Mouse (Mus musculus): ENCODE results near the gene Tbc1d22a. TPM values are rescaled to one million over a fixed set of nuclear protein-coding genes. Genes with fewer than 3 reads are reported as not detected.
A peak's percentile ranks its signal among the peaks of the same experiment; 100 is the strongest.

Gene Tbc1d22a
- polyA plus RNA-seq, 1 experiment: 19.5 TPM

DNA sequence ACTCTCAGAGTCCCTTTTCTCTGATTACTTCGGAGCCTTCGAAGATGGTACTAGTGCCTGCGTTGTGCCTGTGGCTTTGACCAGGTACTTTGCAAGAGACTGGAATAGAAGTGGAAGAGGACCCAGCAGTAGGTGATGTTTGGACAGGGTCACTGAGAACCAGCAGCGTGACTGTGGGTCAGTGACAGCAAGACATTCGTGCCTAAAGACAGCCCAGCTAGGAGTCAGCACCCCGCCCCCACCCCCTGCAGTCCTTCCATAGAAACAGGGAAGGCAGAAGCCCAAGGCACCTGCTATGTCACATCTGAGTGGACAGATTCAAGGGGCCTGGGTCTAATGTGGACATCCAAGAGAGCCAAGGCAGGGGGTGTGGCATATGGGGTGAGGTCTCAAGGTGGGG, 295.3 kb downstream of the Tbc1d22a start:
- Histone ChIP-seq H3K27me3 (ENCODE audit: control insufficient read depth, insufficient read depth, low read length) (no peaks in the 10 kb centered on the region), H3K27ac (ENCODE audit: control insufficient read depth, insufficient read depth, low read depth, low read length) (no peak overlapping the region), H3K36me3 (ENCODE audit: control insufficient read depth, insufficient read depth, low read length) (no peaks in the 10 kb centered on the region), H3K4me3 (ENCODE audit: control insufficient read depth, low read depth, low read length) (no peak overlapping the region), H3K4me1 (ENCODE audit: control insufficient read depth, insufficient read depth, low read length) (0 out of 2 replicates have a peak, but pooled peaks cover 2% of the 10 kb centered on the region)
- TF ChIP-seq POLR2A (IDR thresholded peaks at IDR 0.05; ENCODE audit: control insufficient read depth, low read depth, low read length) (no peak), CTCF (IDR thresholded peaks at IDR 0.05; ENCODE audit: control insufficient read depth, insufficient read depth, insufficient replicate concordance, low read depth, low read length) (no peak)

DNA sequence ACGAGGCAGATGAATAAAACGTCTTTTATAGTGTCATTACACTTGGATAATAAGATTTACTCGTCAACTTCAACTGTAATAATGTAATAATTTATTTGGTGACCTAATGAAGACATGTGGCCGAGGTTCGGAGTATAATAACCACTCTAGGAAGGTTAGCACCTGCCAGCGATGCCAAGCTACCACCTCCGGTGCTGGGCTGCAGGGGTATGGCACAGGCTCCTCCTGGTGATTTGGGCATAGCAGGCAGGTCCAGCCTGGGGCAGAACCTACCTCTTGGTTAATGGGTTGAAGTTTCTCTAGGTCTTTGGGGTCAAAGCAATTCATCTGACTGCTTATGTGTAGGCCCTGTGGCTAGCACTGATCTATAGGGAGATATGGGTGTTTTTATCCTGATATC, 296.9 kb downstream of the Tbc1d22a start:
- no peak overlapping the region for H3K4me3 ChIP-seq (ENCODE audit: control insufficient read depth, low read depth, low read length)
- TF ChIP-seq CTCF (IDR thresholded peaks at IDR 0.05; ENCODE audit: control insufficient read depth, insufficient read depth, insufficient replicate concordance, low read depth, low read length) (no peak), POLR2A (IDR thresholded peaks at IDR 0.05; ENCODE audit: control insufficient read depth, low read depth, low read length) (no peak)
- H3K27me3 ChIP-seq (ENCODE audit: control insufficient read depth, insufficient read depth, low read length): no peaks in the 10 kb centered on the region
- H3K36me3 ChIP-seq (ENCODE audit: control insufficient read depth, insufficient read depth, low read length): no peaks in the 10 kb centered on the region
- 0 out of 2 replicates have a peak, but pooled peaks cover 2% of the 10 kb centered on the region for H3K4me1 ChIP-seq (ENCODE audit: control insufficient read depth, insufficient read depth, low read length)
- H3K27ac ChIP-seq (ENCODE audit: control insufficient read depth, insufficient read depth, low read depth, low read length): no peak overlapping the region

DNA sequence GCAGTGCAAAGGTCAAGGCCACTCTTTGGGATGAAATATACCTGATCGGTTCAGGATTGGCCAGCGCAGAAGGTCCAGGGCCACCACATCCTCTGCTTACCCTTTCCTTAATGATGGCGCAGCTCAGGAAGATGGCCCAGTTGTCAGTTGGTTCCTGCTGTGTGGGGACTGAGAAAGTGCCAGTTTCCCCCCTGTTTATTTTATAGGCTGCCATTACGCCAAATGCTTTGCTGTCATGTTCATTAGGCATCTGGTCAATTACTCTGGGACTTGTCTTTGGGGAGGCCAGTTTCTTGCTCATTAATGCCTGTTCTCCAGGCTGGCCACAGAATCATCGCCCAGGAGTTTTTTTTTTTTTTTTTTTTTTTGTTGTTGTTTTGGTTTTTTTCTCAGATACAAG, 299.1 kb downstream of the Tbc1d22a start:
- H3K36me3 ChIP-seq (ENCODE audit: control insufficient read depth, insufficient read depth, low read length): no peaks in the 10 kb centered on the region
- 0 out of 2 replicates have a peak, but pooled peaks cover 2% of the 10 kb centered on the region for H3K4me1 ChIP-seq (ENCODE audit: control insufficient read depth, insufficient read depth, low read length)
- H3K27ac ChIP-seq (ENCODE audit: control insufficient read depth, insufficient read depth, low read depth, low read length): no peak overlapping the region
- no peak for TF ChIP-seq CTCF (IDR thresholded peaks at IDR 0.05; ENCODE audit: control insufficient read depth, insufficient read depth, insufficient replicate concordance, low read depth, low read length)
- no peak for TF ChIP-seq POLR2A (IDR thresholded peaks at IDR 0.05; ENCODE audit: control insufficient read depth, low read depth, low read length)
- H3K4me3 ChIP-seq (ENCODE audit: control insufficient read depth, low read depth, low read length): no peak overlapping the region
- H3K27me3 ChIP-seq (ENCODE audit: control insufficient read depth, insufficient read depth, low read length): no peaks in the 10 kb centered on the region

DNA sequence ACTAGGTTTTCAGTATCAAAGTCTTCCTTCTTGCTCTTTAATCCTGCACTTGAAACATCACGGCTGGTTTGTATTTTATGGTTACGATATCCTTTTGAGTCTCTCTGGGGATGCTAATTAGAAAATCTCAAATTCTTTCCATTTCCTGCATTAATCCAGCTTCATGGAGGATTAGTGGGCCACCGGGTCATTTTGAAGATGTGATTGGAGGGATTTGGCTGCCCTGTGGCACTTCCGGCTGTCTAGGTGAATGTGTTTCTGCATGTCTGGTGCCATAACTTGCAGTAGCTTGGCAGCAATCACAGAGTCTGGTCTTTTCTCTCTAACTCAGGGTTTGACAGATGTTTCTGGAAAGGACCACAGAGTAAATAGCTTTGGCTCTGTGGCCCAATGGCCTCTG, 305.9 kb downstream of the Tbc1d22a start:
- Histone ChIP-seq H3K27me3 (ENCODE audit: control insufficient read depth, insufficient read depth, low read length) (no peaks in the 10 kb centered on the region), H3K27ac (ENCODE audit: control insufficient read depth, insufficient read depth, low read depth, low read length) (no peak overlapping the region), H3K4me1 (ENCODE audit: control insufficient read depth, insufficient read depth, low read length) (no peaks in the 10 kb centered on the region), H3K36me3 (ENCODE audit: control insufficient read depth, insufficient read depth, low read length) (no peaks in the 10 kb centered on the region), H3K4me3 (ENCODE audit: control insufficient read depth, low read depth, low read length) (no peak overlapping the region)
- TF ChIP-seq POLR2A (IDR thresholded peaks at IDR 0.05; ENCODE audit: control insufficient read depth, low read depth, low read length) (no peak), CTCF (IDR thresholded peaks at IDR 0.05; ENCODE audit: control insufficient read depth, insufficient read depth, insufficient replicate concordance, low read depth, low read length) (no peak)

DNA sequence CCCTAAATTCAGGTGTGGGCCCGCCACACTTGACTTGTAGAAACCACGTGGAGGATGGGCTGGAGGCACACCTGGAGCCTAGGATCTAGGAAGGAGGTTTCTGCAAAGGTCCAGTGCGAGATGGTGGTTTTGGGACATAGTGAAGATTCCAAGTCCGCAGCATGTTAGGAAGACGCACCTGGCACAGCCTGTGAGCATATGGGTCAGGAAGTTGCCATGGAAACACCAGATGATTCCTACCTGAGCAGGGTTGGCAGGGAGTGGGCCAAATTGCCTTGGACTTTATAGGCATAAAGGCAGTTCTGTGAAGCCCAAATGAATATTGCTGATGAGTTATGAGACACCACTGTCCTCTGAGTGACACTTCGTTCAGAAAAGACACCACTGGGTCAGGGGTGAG, 321.1 kb downstream of the Tbc1d22a start:
- Histone ChIP-seq H3K4me1 (ENCODE audit: control insufficient read depth, insufficient read depth, low read length) (peaks cover 2% of the 10 kb centered on the region), H3K4me3 (ENCODE audit: control insufficient read depth, low read depth, low read length) (no peak overlapping the region; the same call in 1 of the 2 replicates), H3K27ac (ENCODE audit: control insufficient read depth, insufficient read depth, low read depth, low read length) (no peak overlapping the region), H3K36me3 (ENCODE audit: control insufficient read depth, insufficient read depth, low read length) (no peaks in the 10 kb centered on the region), H3K27me3 (ENCODE audit: control insufficient read depth, insufficient read depth, low read length) (no peaks in the 10 kb centered on the region)
- TF ChIP-seq CTCF (IDR thresholded peaks at IDR 0.05; ENCODE audit: control insufficient read depth, insufficient read depth, insufficient replicate concordance, low read depth, low read length) (no peak), POLR2A (IDR thresholded peaks at IDR 0.05; ENCODE audit: control insufficient read depth, low read depth, low read length) (no peak)

DNA sequence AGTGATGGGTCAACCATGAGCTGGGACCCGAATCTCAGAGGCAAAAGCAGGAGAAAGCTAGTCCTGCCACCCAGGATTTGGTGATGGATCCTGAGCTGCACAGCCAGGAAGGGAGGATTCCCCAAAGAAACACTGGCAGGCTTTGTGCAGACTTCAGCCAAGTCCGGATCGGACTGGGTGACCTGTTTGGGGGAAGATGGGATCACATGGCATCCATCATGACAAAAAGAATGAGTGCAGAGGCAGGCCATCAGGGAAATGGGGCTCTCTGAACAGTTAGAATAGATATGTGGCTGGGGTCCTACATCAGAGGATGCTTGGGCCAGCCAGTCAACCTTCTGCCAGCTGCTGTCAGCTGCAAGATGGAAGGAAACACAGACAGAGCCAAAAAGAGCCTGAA, 328.1 kb downstream of the Tbc1d22a start:
- Histone ChIP-seq H3K4me1 (ENCODE audit: control insufficient read depth, insufficient read depth, low read length) (no peaks in the 10 kb centered on the region), H3K4me3 (ENCODE audit: control insufficient read depth, low read depth, low read length) (peak overlapping the region; percentile 18), H3K27ac (ENCODE audit: control insufficient read depth, insufficient read depth, low read depth, low read length) (no peak overlapping the region), H3K27me3 (ENCODE audit: control insufficient read depth, insufficient read depth, low read length) (no peaks in the 10 kb centered on the region), H3K36me3 (ENCODE audit: control insufficient read depth, insufficient read depth, low read length) (no peaks in the 10 kb centered on the region)
- TF ChIP-seq POLR2A (IDR thresholded peaks at IDR 0.05; ENCODE audit: control insufficient read depth, low read depth, low read length): no peak
- no peak for TF ChIP-seq CTCF (IDR thresholded peaks at IDR 0.05; ENCODE audit: control insufficient read depth, insufficient read depth, insufficient replicate concordance, low read depth, low read length)

DNA sequence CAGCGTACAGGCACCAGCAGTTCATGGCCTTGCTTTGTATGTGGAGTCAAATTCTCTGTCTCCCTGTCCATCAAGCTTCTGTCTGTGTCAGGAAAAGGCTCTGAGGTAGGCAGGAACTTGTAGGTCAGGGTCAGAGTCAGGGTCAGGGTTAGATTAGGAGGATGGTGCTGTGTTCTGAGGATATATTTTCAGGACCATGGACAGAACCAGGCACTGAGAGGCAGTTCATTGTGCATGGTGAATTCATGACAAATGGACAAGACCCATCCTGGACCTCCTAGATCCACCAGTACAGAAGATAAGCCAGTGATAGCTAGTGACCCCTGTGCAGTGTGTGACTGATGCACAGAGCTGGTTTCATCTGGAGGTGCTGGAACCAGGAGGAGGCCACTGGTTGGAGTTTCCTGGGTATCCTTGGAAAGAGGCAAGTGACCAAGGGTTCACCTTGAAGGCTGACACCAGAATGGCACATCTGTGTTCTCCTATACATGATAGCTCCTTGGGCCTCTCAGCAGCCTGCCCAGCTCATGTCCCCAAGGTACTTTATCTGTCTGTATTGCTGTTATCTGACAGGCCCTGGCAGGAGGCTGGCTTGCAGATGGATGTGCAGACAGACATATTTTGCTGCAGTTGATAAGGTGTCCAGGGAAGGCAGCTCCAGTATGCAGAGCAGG, 330.0 kb downstream of the Tbc1d22a start:
- H3K36me3 ChIP-seq (ENCODE audit: control insufficient read depth, insufficient read depth, low read length): no peaks in the 10 kb centered on the region
- H3K27ac ChIP-seq (ENCODE audit: control insufficient read depth, insufficient read depth, low read depth, low read length): no peak overlapping the region
- H3K4me3 ChIP-seq (ENCODE audit: control insufficient read depth, low read depth, low read length): no peak overlapping the region
- H3K27me3 ChIP-seq (ENCODE audit: control insufficient read depth, insufficient read depth, low read length): no peaks in the 10 kb centered on the region
- TF ChIP-seq POLR2A (IDR thresholded peaks at IDR 0.05; ENCODE audit: control insufficient read depth, low read depth, low read length) (no peak), CTCF (IDR thresholded peaks at IDR 0.05; ENCODE audit: control insufficient read depth, insufficient read depth, insufficient replicate concordance, low read depth, low read length) (no peak)
- H3K4me1 ChIP-seq (ENCODE audit: control insufficient read depth, insufficient read depth, low read length): no peaks in the 10 kb centered on the region

Other genes starting within 250 kb of the Tbc1d22a start
- gene Celsr1, start 180.7 kb upstream of the Tbc1d22a start, polyA plus RNA-seq (2012; rRNA removed): 0.15 and 0.71 TPM in 2 replicates
- gene Gramd4, start 156.8 kb upstream of the Tbc1d22a start, polyA plus RNA-seq (2012; rRNA removed): 1.6 and 2.0 TPM in 2 replicates
- gene Cerk, start 28.3 kb upstream of the Tbc1d22a start, polyA plus RNA-seq (2012; rRNA removed): 61.5 and 61.7 TPM in 2 replicates

All from testis, adult 2 months (tissue).